Mouse (Mus musculus): ENCODE data around the gene Gabrr1. TPM values are rescaled to one million over a fixed set of nuclear protein-coding genes. Genes with fewer than 3 reads are reported as not detected.

The Gabrr1 gene
- polyA plus RNA-seq, 1 experiment from 2014 or later, result not detected

GRCm38 (mm10) chr4:33149150-33149549 lies 16.8 kb downstream of the Gabrr1 start:
- Histone ChIP-seq H3K9me3 (replicated peaks) (no peaks in the 10 kb centered on the region), H3K9ac (no peak overlapping the region), H3K27me3 (no peaks in the 10 kb centered on the region), H3K4me2 (replicated peaks) (no peak overlapping the region), H3K36me3 (no peaks in the 10 kb centered on the region), H3K4me1 (no peaks in the 10 kb centered on the region), H3K4me3 (replicated peaks) (no peak overlapping the region), H3K27ac (replicated peaks) (no peak overlapping the region)
- 48% methylated on average over 7 of the region's 7 CpGs for WGBS
- no peak for ATAC-seq (ENCODE audit: insufficient number of reproducible peaks, low FRiP score, low TSS enrichment, low read depth)

- no peak for ATAC-seq (ENCODE audit: insufficient number of reproducible peaks, low FRiP score, low TSS enrichment, low read depth)
Measured at GRCm38 (mm10) chr4:33152087-33153038, 20.0 kb downstream of the Gabrr1 start.

GRCm38 (mm10) chr4:33183477-33183876 lies 51.2 kb downstream of the Gabrr1 start:
- WGBS, result 76% methylated on average over 5 of the region's 5 CpGs
- Histone ChIP-seq H3K27me3 (peaks cover 2% of the 10 kb centered on the region; the same call in 1 of the 2 replicates), H3K9me3 (replicated peaks) (no peaks in the 10 kb centered on the region), H3K4me1 (no peaks in the 10 kb centered on the region), H3K36me3 (no peaks in the 10 kb centered on the region), H3K4me2 (replicated peaks) (no peak overlapping the region), H3K27ac (replicated peaks) (no peak overlapping the region), H3K9ac (no peak overlapping the region), H3K4me3 (replicated peaks) (no peak overlapping the region)
- no peak for ATAC-seq (ENCODE audit: insufficient number of reproducible peaks, low FRiP score, low TSS enrichment, low read depth)

More at GRCm38 (mm10) chr4:33152087-33153038, 20.0 kb downstream of the Gabrr1 start:
- no peak overlapping the region for H3K9ac ChIP-seq
- H3K9me3 ChIP-seq (replicated peaks), result no peaks in the 10 kb centered on the region
- H3K36me3 ChIP-seq, result no peaks in the 10 kb centered on the region
- no peaks in the 10 kb centered on the region for H3K4me1 ChIP-seq
- no peak overlapping the region for H3K4me2 ChIP-seq (replicated peaks)
- 82% methylated on average over 26 of the region's 26 CpGs for WGBS
- H3K4me3 ChIP-seq (replicated peaks), result no peak overlapping the region
- no peaks in the 10 kb centered on the region for H3K27me3 ChIP-seq
- H3K27ac ChIP-seq (replicated peaks), result no peak overlapping the region

- no peaks in the 10 kb centered on the region for H3K9me3 ChIP-seq (replicated peaks)
- H3K4me1 ChIP-seq, result 0 out of 2 replicates have a peak, but pooled peaks cover 4% of the 10 kb centered on the region
- H3K36me3 ChIP-seq, result no peaks in the 10 kb centered on the region
- 11% methylated on average over 9 of the region's 9 CpGs for WGBS
- H3K27ac ChIP-seq (replicated peaks), result peak overlapping the region; percentile 90; the same call in 1 of the 2 replicates
- H3K27me3 ChIP-seq, result peaks cover 2% of the 10 kb centered on the region; the same call in 1 of the 2 replicates
- peak overlapping the region; percentile 86 for H3K4me2 ChIP-seq (replicated peaks)
- ATAC-seq (ENCODE audit: insufficient number of reproducible peaks, low FRiP score, low TSS enrichment, low read depth), result no peak
- H3K9ac ChIP-seq, result no peak overlapping the region
- peak overlapping the region; percentile 57 for H3K4me3 ChIP-seq (replicated peaks)
Measured at GRCm38 (mm10) chr4:33188164-33188563, 55.8 kb downstream of the Gabrr1 start.

- peak overlapping the region; percentile 57 for H3K4me3 ChIP-seq (replicated peaks)
- H3K4me2 ChIP-seq (replicated peaks), result peak overlapping the region; percentile 86
- 0 out of 2 replicates have a peak, but pooled peaks cover 4% of the 10 kb centered on the region for H3K4me1 ChIP-seq
- peak overlapping the region; percentile 59 for H3K9ac ChIP-seq
- WGBS, result under 1% methylated on average over 123 of the region's 123 CpGs
- no peaks in the 10 kb centered on the region for H3K9me3 ChIP-seq (replicated peaks)
- H3K27ac ChIP-seq (replicated peaks), result peak overlapping the region; percentile 90
- peak; percentile 90 for ATAC-seq (ENCODE audit: insufficient number of reproducible peaks, low FRiP score, low TSS enrichment, low read depth)
- H3K36me3 ChIP-seq, result no peaks in the 10 kb centered on the region
- peaks cover 2% of the 10 kb centered on the region; the same call in 1 of the 2 replicates for H3K27me3 ChIP-seq
Measured at GRCm38 (mm10) chr4:33188781-33189734, 56.7 kb downstream of the Gabrr1 start.

- H3K9ac ChIP-seq, result peak within 1 kb of the TSS; percentile 59
- H3K9me3 ChIP-seq (replicated peaks), result no peaks in the 10 kb centered on the region
- peak within 1 kb of the TSS; percentile 86 for H3K4me2 ChIP-seq (replicated peaks)
- no peaks in the 10 kb centered on the region for H3K36me3 ChIP-seq
- WGBS, result 11% methylated on average over 6 of the region's 6 CpGs
- peak within 1 kb of the TSS; percentile 90 for H3K27ac ChIP-seq (replicated peaks)
- H3K4me1 ChIP-seq, result 0 out of 2 replicates have a peak, but pooled peaks cover 4% of the 10 kb centered on the region
- no peak for ATAC-seq (ENCODE audit: insufficient number of reproducible peaks, low FRiP score, low TSS enrichment, low read depth)
- H3K4me3 ChIP-seq (replicated peaks), result peak within 1 kb of the TSS; percentile 57
- H3K27me3 ChIP-seq, result peaks cover 2% of the 10 kb centered on the region; the same call in 1 of the 2 replicates
Measured at GRCm38 (mm10) chr4:33189735-33190036, 57.4 kb downstream of the Gabrr1 start, which contains the start of gene Pm20d2. Gene Pm20d2 (minus strand): TSS chr4:33189737.

GRCm38 (mm10) chr4:33198117-33198516 lies 65.8 kb downstream of the Gabrr1 start:
- WGBS, result 12% methylated on average over 2 of the region's 2 CpGs
- H3K4me3 ChIP-seq (replicated peaks), result no peak overlapping the region
- no peaks in the 10 kb centered on the region for H3K36me3 ChIP-seq
- no peak for ATAC-seq (ENCODE audit: insufficient number of reproducible peaks, low FRiP score, low TSS enrichment, low read depth)
- H3K4me2 ChIP-seq (replicated peaks), result no peak overlapping the region
- no peak overlapping the region for H3K9ac ChIP-seq
- H3K9me3 ChIP-seq (replicated peaks), result no peaks in the 10 kb centered on the region
- H3K27me3 ChIP-seq, result no peaks in the 10 kb centered on the region
- H3K27ac ChIP-seq (replicated peaks), result no peak overlapping the region
- H3K4me1 ChIP-seq, result no peaks in the 10 kb centered on the region

GRCm38 (mm10) chr4:33204682-33205081 lies 72.4 kb downstream of the Gabrr1 start:
- no peaks in the 10 kb centered on the region for H3K27me3 ChIP-seq
- H3K4me3 ChIP-seq (replicated peaks), result no peak overlapping the region
- 5% methylated on average over 4 of the region's 4 CpGs for WGBS
- no peak overlapping the region for H3K9ac ChIP-seq
- no peaks in the 10 kb centered on the region for H3K36me3 ChIP-seq
- no peak overlapping the region for H3K27ac ChIP-seq (replicated peaks)
- peaks cover 8% of the 10 kb centered on the region for H3K4me1 ChIP-seq
- no peaks in the 10 kb centered on the region for H3K9me3 ChIP-seq (replicated peaks)
- H3K4me2 ChIP-seq (replicated peaks), result no peak overlapping the region
- no peak for ATAC-seq (ENCODE audit: insufficient number of reproducible peaks, low FRiP score, low TSS enrichment, low read depth)

GRCm38 (mm10) chr4:33207551-33207950 lies 75.2 kb downstream of the Gabrr1 start:
- Histone ChIP-seq H3K4me1 (peaks cover 11% of the 10 kb centered on the region), H3K27me3 (no peaks in the 10 kb centered on the region), H3K4me2 (replicated peaks) (no peak overlapping the region), H3K36me3 (no peaks in the 10 kb centered on the region), H3K9me3 (replicated peaks) (0 out of 2 replicates have a peak, but pooled peaks cover 4% of the 10 kb centered on the region), H3K9ac (no peak overlapping the region), H3K4me3 (replicated peaks) (no peak overlapping the region), H3K27ac (replicated peaks) (no peak overlapping the region)
- ATAC-seq (ENCODE audit: insufficient number of reproducible peaks, low FRiP score, low TSS enrichment, low read depth), result no peak
- WGBS, result 64% methylated on average over 2 of the region's 2 CpGs

GRCm38 (mm10) chr4:33208881-33209841 lies 76.8 kb downstream of the Gabrr1 start, which contains the start of gene Srsf12:
Gene Srsf12 (plus strand): TSS chr4:33208991.
- H3K27me3 ChIP-seq, result no peaks in the 10 kb centered on the region
- peak within 1 kb of the TSS; percentile 79 for H3K9ac ChIP-seq
- peak within 1 kb of the TSS; percentile 98 for H3K4me2 ChIP-seq (replicated peaks)
- no peaks in the 10 kb centered on the region for H3K36me3 ChIP-seq
- 2% methylated on average over 65 of the region's 65 CpGs for WGBS
- H3K27ac ChIP-seq (replicated peaks), result peak within 1 kb of the TSS; percentile 68
- peaks cover 11% of the 10 kb centered on the region for H3K4me1 ChIP-seq
- H3K4me3 ChIP-seq (replicated peaks), result peak within 1 kb of the TSS; percentile 74
- 0 out of 2 replicates have a peak, but pooled peaks cover 4% of the 10 kb centered on the region for H3K9me3 ChIP-seq (replicated peaks)
- ATAC-seq (ENCODE audit: insufficient number of reproducible peaks, low FRiP score, low TSS enrichment, low read depth), result peak; percentile 81

All from embryonic facial prominence, embryonic 15.5 days (tissue).